Mouse (Mus musculus): ENCODE measurements around the gene Galr2.

The Galr2 gene

DNA sequence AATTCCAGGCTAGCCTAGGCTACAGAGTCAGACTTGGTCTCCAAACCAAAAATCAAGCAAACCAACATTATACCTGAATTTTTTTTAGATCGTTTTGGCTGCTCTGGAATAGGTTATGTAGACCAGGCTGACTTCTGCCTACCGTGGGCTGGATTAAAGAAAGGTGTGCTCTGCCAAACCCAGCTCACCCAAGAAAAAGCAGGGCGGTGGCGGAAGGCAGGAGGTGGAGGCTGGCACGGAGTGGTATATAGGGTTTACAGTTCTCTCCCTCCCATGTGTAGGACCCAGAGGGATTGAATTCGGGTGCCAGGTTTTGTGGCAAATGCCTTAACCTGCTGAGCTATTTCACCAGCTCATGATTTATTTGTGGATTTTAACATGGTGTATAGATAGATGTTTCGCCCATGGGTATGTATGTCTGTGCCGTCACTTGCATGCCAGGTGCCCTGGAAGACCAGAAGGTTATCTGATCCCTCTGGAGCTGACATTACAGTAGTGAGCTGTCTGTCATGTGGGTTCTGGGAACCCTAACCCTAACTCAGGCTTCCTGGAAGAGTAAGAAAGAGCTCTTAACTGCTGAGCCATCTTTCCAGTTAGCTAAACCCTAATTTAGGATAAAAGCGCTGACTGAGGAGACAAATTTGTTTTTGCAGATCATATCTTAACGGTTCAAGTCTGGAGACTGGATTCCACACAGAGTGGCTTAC lies 26.4 kb downstream of the Galr2 start, which contains the start of gene Exoc7:
Gene Exoc7 (minus strand): TSS at position 215 of the 707 bp plus-strand sequence.
- no peak for DNase-seq (ENCODE audit: low read depth)

DNA sequence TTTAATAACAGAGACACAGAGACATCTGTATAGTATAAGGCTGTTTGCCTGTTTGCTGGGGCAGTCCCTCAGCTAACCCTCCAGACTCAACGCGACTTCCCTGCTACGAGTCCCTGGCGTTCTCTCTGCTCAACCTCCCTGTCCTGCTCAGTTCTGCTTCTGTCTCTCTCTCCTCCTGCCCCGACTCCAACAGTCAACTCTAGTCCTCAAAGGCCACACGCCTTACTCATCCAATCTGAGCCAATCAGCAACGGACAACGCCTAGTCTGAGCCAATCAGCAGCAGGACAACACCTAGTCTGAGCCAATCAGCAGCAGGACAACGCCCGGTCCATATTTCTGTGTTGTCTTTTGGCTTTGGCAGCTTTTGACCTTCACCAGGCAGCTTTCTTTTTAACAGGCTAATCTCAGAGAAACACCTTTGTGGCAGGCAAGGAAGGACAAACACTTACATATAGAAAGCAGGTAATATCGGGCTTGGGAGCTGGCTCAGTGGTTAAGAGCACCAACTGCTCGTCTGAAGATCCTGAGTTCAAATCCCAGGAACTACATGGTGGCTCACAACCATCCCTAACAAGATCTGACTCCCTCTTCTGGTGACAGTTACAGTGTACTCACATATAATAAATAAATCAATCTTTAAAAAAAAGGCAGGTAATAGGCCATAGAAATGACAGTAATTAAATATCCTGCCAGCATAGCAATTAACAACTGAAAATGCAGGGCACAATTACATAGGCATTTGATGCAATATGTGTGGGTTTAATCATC lies 27.2 kb downstream of the Galr2 start:
- DNase-seq (ENCODE audit: low read depth), result peak; percentile 27

DNA sequence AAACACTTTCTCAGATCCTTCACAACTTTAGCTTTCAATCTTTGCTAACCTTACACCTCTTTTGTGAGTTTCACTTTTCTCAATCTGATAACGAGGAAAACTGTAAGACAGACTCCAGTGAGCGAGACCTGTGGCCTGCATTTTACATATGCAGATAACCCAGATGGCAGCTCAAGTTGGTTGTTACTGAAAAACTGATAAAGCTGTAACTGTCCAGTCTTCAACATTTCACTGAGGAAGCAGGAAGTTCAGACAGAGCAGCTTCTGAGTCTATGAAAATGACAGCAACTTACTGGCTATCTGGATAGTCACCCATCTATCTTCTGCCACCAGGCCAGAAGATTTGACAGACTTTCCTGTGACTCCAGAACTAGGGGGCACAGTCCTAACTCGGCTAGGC lies 28.9 kb downstream of the Galr2 start:
- no peak for DNase-seq (ENCODE audit: low read depth)

DNA sequence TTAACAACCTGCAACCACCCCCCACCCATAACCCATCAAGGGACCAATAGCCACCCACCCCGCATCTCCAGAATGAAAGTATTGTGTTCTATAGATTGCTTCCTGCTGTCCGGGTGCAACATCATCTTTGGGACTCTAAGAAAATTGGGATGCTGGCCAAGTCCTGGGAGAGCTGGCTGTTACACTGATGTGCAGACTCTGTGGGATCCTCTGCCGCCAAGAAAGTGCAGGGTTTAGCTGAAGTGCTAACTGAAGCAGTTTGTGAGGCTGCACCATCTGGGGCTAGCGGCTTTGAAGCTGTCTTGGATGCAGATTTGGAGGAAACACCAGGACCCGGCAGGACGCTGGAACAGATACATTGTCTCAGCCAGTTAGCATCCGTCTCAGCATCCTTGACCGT lies 30.4 kb downstream of the Galr2 start:
- DNase-seq (ENCODE audit: low read depth), result peak; percentile 68

DNA sequence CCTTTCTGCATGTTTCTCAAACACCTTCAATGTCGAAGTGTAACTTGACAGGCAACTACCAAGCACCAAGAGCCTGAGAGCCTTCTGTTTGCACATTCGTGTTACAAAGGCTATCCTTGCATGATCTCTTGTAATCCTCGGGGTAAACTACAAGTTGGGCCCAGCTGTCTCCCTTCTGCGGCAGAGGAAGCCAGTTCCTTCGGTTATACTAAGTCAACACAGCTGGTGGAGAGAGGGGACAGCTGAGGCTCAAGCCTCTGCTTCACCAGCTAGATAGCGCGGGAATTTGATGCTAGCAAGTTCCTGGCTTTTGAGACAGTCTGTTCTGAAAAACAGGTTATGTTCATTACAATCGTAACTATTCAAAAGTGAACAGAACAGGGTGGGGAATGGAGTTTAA lies 31.6 kb downstream of the Galr2 start:
- no peak for DNase-seq (ENCODE audit: low read depth)

DNA sequence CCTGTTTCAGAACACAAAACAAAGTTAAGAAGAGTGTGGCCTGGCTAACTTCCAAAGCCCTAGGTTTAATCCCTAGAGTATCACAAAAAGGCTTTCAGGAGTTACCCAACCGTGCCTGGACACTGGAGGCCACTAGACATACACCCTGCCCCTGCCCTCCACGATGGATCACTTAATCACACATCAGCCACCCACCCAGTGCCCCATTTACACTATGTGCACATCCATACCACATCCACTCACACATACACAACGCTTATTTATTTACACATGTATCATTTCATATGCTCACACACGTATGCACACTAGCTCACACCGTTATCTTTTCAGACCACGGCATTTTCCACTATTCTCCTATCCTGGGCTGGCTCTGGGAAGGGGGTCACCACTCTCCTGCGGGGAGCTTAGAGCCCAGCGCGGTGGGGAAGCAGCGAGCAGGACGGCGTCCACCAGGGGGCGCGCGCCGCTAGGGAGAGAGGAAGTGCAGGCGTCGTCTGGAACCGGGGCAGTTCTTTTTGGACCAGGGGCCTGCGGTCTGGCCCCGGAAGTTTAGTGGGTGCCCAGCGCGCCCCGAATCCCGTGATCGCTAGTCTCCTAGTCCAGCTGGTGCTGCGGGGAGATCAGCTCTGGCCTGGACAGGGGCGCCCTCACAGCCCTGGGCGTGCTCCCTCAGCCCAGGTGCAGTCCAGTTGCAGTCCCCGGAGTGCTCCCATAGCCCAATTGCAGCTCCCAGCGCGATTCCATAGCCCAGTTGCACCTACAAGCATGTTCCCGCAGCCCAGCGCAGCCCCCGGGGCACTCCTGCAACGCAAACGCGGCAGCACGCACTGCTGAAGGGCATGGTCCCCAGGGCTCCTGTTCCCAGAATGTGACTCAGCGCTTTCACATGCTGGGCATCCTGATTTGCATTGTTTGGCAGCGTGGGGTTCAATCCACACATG lies 38.2 kb downstream of the Galr2 start:
- DNase-seq (ENCODE audit: low read depth), result peak; percentile 95

DNA sequence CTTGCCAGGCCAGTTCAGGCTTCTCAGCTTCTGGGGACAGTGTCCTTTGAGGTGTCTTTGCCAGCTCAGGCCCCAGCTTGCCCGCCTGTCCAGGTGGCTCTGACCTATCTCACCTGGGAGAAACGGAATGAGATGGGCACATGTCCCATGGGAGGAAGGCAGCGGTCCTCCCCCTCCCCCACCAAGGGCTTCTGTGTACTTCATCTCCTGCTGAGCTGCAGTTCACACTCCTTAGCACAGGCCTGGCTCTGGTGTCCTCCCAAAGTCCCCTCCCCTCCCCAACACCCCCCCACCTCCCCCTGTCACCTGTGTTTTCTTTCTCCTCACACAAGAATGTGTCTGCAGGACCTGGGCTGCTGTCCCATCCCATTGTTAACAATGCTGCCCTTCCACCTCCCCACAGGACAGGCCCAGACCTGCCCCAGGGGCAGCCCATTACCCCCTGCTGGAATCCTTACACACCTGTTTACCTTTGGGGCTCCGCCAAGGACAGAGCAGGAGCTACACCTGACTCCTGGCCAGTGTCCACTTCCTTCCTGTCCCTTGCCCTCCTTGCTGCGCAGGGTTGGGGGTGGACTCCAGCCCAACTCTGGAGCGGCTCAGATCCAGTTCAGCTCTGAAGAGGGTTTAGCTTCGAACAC lies 46.3 kb downstream of the Galr2 start:
- DNase-seq (ENCODE audit: low read depth), result no peak

DNA sequence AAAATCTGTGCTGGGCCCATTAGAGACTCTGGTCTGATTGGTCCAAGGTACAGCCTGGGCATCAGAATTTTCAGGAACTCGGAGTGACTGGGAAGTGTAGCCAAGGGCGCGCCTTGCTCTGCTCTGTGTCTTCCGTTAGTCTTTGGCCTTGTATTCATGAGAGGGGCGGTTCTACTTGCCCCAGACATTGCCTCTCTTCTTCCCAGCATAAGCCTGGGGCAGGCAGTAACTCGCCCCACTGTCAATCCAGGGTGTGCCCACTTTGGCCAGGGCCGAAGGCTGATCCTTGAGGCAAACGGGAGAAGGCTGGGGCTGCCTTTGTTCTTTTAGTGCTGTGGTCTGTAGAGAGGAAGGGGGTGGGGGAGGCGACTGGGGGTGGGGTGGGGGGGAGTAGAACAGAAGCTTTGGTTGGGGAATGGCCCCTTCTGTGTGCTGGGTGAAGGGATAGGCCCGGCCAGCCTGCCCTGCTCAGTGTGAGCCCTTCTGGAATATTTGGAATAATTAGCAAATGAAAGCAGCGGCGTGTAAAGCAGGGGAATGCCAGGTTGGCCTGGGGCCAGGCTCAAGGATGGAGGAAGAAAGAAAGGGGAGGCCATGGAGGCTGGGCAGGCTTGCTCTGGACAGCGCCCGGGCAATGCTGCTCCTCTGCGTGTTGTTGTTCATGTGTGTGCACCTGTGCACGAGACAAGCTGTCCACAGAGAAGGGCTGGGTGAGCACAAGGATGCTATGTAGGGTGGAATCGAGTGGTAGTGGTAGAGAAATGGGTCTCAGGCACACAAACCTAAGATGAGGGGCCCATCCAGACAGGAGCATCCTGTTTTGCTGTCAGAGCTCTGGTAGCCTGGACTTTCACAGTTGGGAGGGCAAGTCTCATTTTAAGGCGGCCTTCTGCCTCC lies 48.8 kb downstream of the Galr2 start:
- no peak for DNase-seq (ENCODE audit: low read depth)

DNA sequence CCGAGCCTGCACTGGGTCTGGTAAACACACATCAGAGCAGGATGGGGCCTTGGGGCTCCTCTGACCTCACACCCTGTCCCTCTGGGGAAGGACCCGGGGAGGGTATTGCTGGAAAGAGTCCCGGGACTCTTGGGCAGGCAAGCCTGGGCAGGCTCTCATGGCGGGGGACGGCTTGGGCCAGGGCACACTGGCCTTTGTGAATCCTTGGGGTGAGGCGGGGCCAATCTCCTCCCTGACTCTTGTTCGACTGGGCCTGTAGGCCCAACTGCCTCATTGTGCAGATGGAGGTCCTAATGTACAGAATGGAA lies 49.4 kb downstream of the Galr2 start:
- no peak for DNase-seq (ENCODE audit: low read depth)

DNA sequence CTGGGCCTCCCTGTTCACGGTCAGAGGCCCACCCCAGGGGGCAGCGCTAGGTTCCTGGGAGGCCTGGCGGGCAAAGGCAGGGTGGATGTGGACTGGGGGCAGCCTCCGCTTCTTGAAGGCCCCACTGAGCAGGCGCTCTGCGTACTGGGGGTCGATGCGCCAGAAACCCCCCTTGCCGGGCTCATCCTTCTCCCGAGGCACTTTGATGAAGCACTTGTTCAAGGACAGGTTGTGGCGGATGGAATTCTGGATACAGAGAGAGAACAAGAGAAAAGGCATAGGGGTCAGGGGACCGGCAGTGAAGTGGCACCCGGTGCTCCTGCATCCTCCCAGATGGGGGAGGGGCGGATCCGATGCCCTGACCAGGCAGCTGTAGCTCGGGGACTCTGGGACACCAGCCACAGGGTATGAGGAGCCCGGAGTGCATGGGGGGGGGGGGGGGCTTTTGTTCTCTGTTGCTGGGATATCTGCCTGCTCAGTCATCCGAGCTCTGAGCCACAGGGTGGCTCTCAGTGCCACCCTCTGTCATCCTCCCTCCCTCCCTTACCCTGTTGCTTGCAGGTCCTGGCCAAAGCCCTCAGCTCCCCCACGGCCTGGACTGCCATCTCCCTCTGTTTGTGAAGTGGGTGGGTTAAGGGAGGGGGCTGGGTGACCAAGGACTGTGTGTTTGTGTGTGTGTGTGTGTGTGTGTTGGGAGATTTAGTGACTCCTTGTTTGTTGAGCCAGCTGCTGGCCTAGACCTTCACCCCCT lies 51.7 kb downstream of the Galr2 start:
- DNase-seq (ENCODE audit: low read depth), result no peak

DNA sequence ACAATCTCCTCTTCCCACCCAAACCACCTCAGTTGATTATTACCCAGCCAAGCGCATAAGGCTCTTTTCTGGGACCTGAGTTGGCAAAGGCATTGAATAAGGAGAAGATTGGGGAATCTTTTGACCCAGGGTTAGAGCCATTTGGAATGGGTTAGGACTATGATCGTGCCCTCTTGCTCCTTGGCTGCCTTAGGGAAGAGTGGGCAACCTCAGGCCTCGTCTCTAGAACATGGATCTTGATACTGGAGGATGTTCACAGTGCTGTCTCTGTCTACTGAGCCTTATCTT lies 52.2 kb downstream of the Galr2 start:
- no peak for DNase-seq (ENCODE audit: low read depth)
